In the genomic region with DNA sequence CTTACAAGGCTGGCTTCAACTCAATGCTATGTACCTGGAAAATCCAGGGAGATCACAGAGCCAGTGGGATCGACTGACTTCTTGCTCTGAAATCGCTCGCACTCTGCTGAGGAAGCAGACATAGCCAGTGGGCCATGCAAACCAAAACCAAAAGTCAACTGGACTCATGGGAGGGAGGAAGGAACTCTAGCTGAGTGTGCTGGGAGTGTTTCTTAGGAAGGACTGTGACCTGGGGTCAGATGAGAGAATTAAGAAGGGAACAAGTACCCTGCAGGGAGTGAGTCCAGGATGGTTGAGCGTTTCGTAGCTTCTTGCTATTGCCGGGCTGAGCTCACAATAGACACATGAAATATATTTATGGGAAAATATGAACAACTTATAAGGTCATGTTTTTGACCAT, we compare ENCODE assay signal across 15 mouse cellular contexts.
A peak's percentile ranks its signal among the peaks of the same experiment; 100 is the strongest.
DNase-seq lines count a peak whose midpoint lies in the region; ATAC-seq and TF ChIP-seq lines count a peak whose summit lies in the region.
"Had no signal": no experiment of that assay in that cellular context is flagged by ENCODE, and none has a peak within 500 bp of the region (broad histone marks: within the 10 kb centered on the region; RNA-seq: fewer than 3 reads in every experiment).

No protein-coding gene starts in this region.

- DNase-seq in adrenal gland, postnatal 14 days: peak; percentile 24
- DNase-seq in adrenal gland, postnatal 10 days: no peak
- no peak for DNase-seq in heart, postnatal 14 days
- peak; percentile 25 for DNase-seq in MN1 (ENCODE audit: low spot score)
- peak; percentile 72 for DNase-seq in kidney, postnatal 0 days (ENCODE audit: low spot score)
- DNase-seq in ovary, postnatal 36 days (ENCODE audit: low spot score): no peak
- no peak for DNase-seq in left cerebral cortex, postnatal 10 days (ENCODE audit: extremely low spot score in 1 of 2, low spot score in 2 of 2)
- DNase-seq: cerebellum, adult 11 months; layer of hippocampus, adult 9-11 months; retina, postnatal 1 day; thymus, postnatal 36 days had no signal

- intact Hi-C loops in heart, postnatal 14 days (cut with DNase I): no loop called here
- intact Hi-C loops in left cerebral cortex, postnatal 10 days (cut with DNase I): no loop called here

- H3K36me3 ChIP-seq in heart, embryonic 15.5 days: no peaks in the 10 kb centered on the region
- no peaks in the 10 kb centered on the region for H3K36me3 ChIP-seq in kidney, postnatal 0 days (ENCODE audit: insufficient read depth, low read length)
- H3K36me3 ChIP-seq: liver, embryonic 15.5 days; neural tube, embryonic 13.5 days had no signal

- TF ChIP-seq CTCF in kidney, postnatal 0 days (IDR thresholded peaks at IDR 0.05; ENCODE audit: low read depth): no peak

- H3K9ac ChIP-seq in heart, embryonic 15.5 days: no peak overlapping the region
- H3K9ac ChIP-seq in kidney, postnatal 0 days (ENCODE audit: low read depth, low read length): no peak overlapping the region
- H3K9ac ChIP-seq: liver, embryonic 15.5 days; neural tube, embryonic 13.5 days had no signal

- H3K9me3 ChIP-seq in heart, embryonic 15.5 days (replicated peaks): no peaks in the 10 kb centered on the region
- no peaks in the 10 kb centered on the region for H3K9me3 ChIP-seq in kidney, postnatal 0 days (replicated peaks; ENCODE audit: low read length)
- H3K9me3 ChIP-seq: liver, embryonic 15.5 days; megakaryocyte, embryonic 14.5 days; neural tube, embryonic 13.5 days had no signal

- H3K4me3 ChIP-seq in heart, embryonic 15.5 days: no peak overlapping the region
- no peak overlapping the region for H3K4me3 ChIP-seq in kidney, postnatal 0 days (replicated peaks; ENCODE audit: low read depth, low read length)
- H3K4me3 ChIP-seq: liver, embryonic 15.5 days; megakaryocyte, embryonic 14.5 days; neural tube, embryonic 13.5 days had no signal

- H3K4me1 ChIP-seq in heart, embryonic 15.5 days (replicated peaks): peaks cover 35% of the 10 kb centered on the region
- peaks cover 17% of the 10 kb centered on the region for H3K4me1 ChIP-seq in kidney, postnatal 0 days (replicated peaks; ENCODE audit: insufficient read depth, low read length)

- H3K4me2 ChIP-seq in heart, embryonic 15.5 days: no peak overlapping the region
- H3K4me2 ChIP-seq in kidney, postnatal 0 days (ENCODE audit: low read length): peak overlapping the region; percentile 10; the same call in 1 of the 2 replicates
- H3K4me2 ChIP-seq: liver, embryonic 15.5 days; neural tube, embryonic 13.5 days had no signal

- H3K27ac ChIP-seq in heart, embryonic 15.5 days: 0 out of 2 replicates have a peak overlapping the region, but pooled peaks have one; percentile 8
- peak overlapping the region; percentile 60 for H3K27ac ChIP-seq in kidney, postnatal 0 days
- H3K27ac ChIP-seq: liver, embryonic 15.5 days; neural tube, embryonic 13.5 days had no signal

- 86% methylated on average over 6 of the region's 6 CpGs for WGBS in heart, embryonic 15.5 days
- WGBS in kidney, postnatal 0 days: 42% methylated on average over 6 of the region's 6 CpGs

- no peaks in the 10 kb centered on the region for H3K27me3 ChIP-seq in heart, embryonic 15.5 days
- no peaks in the 10 kb centered on the region for H3K27me3 ChIP-seq in kidney, postnatal 0 days (ENCODE audit: insufficient read depth, low read length)
- H3K27me3 ChIP-seq: liver, embryonic 15.5 days; megakaryocyte, embryonic 14.5 days; neural tube, embryonic 13.5 days had no signal

- ATAC-seq in heart, embryonic 15.5 days (replicated peaks; ENCODE audit: insufficient number of reproducible peaks, insufficient read depth, low FRiP score, low read depth): no peak
- ATAC-seq in kidney, postnatal 0 days (replicated peaks; ENCODE audit: low FRiP score, low read depth): peak; percentile 50; the same call in 1 of the 2 replicates

Comparison
In these comparisons a context has a peak if more than half of its experiments do, and no peak if none do; other contexts are left out.
1. DNase-seq: peak in adrenal gland, postnatal 14 days (single experiment), MN1 (single experiment) and kidney, postnatal 0 days (single experiment); none in adrenal gland, postnatal 10 days (single experiment), heart, postnatal 14 days (0 of 2), ovary, postnatal 36 days (single experiment) and left cerebral cortex, postnatal 10 days (0 of 2).